In genomic region chr13:58148256-58148831, GRCm38 (mm10) we compare ENCODE assay signal across 8 mouse cellular contexts. TPM values are rescaled to one million over a fixed set of nuclear protein-coding genes. Genes with fewer than 3 reads are reported as not detected.
A peak's percentile ranks its signal among the peaks of the same experiment; 100 is the strongest.
DNase-seq lines count a peak whose midpoint lies in the region; ATAC-seq and TF ChIP-seq lines count a peak whose summit lies in the region.

No protein-coding gene starts in this region.

- no peaks in the 10 kb centered on the region for H3K27me3 ChIP-seq in forebrain, postnatal 0 days (ENCODE audit: insufficient read depth, low read length)
- H3K27me3 ChIP-seq in liver, embryonic 14.5 days (ENCODE audit: control insufficient read depth, insufficient read depth, low read length), result no peaks in the 10 kb centered on the region; the same call in 1 of the 2 replicates

- TF ChIP-seq CTCF in forebrain, postnatal 0 days (IDR thresholded peaks at IDR 0.05; ENCODE audit: low read depth), result no peak
- no peak for TF ChIP-seq CTCF in liver, embryonic 14.5 days (IDR thresholded peaks at IDR 0.05; ENCODE audit: low read depth)

- H3K4me2 ChIP-seq in forebrain, postnatal 0 days (ENCODE audit: low read depth), result peak overlapping the region; percentile 60
- peak overlapping the region; percentile 83 for H3K4me2 ChIP-seq in liver, embryonic 14.5 days (ENCODE audit: low read depth)

- ATAC-seq in forebrain, postnatal 0 days, result peak; percentile 94
- ATAC-seq in inflammation-experienced regulatory T-cells, adult 6 months, result peak; percentile 35
- peak; percentile 93 for ATAC-seq in liver, embryonic 14.5 days (ENCODE audit: insufficient read depth)
- ATAC-seq in neutrophil, adult 5-6 weeks (ENCODE audit: extremely low read depth, insufficient number of reproducible peaks, low FRiP score, poor library complexity, severe bottlenecking), result peak; percentile 9; the same call in 1 of the 2 replicates

- H3K9me3 ChIP-seq in forebrain, postnatal 0 days (ENCODE audit: low read length), result no peaks in the 10 kb centered on the region
- H3K9me3 ChIP-seq in liver, embryonic 14.5 days (ENCODE audit: control insufficient read depth, low read length), result no peaks in the 10 kb centered on the region

- peak overlapping the region; percentile 29 for H3K4me3 ChIP-seq in forebrain, postnatal 0 days (ENCODE audit: low read depth, low read length)
- peak overlapping the region; percentile 45 to 60 for H3K4me3 ChIP-seq in liver, embryonic 14.5 days (ENCODE audit: insufficient read depth in 1 of 2, low read depth in 2 of 2, low read length in 2 of 2)

- H3K4me1 ChIP-seq in forebrain, postnatal 0 days (ENCODE audit: insufficient read depth), result no peaks in the 10 kb centered on the region
- H3K4me1 ChIP-seq in liver, embryonic 14.5 days (replicated peaks; ENCODE audit: control insufficient read depth in 2 of 2, insufficient read depth in 2 of 2, low read length in 1 of 2), result peaks cover 0 to 8% of the 10 kb centered on the region in 2 experiments; a peak in 1 of 4 replicates

- no peak for TF ChIP-seq EP300 in liver, embryonic 14.5 days (IDR thresholded peaks at IDR 0.05; ENCODE audit: low read depth)

- H3K36me3 ChIP-seq in forebrain, postnatal 0 days (ENCODE audit: insufficient read depth), result no peaks in the 10 kb centered on the region
- H3K36me3 ChIP-seq in liver, embryonic 14.5 days (replicated peaks; ENCODE audit: control insufficient read depth, insufficient read depth, low read depth), result no peaks in the 10 kb centered on the region

- H3K9ac ChIP-seq in forebrain, postnatal 0 days, result 0 out of 2 replicates have a peak overlapping the region, but pooled peaks have one; percentile 14
- peak overlapping the region; percentile 38 for H3K9ac ChIP-seq in liver, embryonic 14.5 days (replicated peaks)

- H3K27ac ChIP-seq in forebrain, postnatal 0 days (ENCODE audit: low read depth, low read length), result no peak overlapping the region
- peak overlapping the region; percentile 34 for H3K27ac ChIP-seq in liver, embryonic 14.5 days

- under 1% methylated on average over 17 of the region's 17 CpGs for WGBS in forebrain, postnatal 0 days
- WGBS in liver, embryonic 14.5 days (ENCODE audit: insufficient replicate concordance), result 1% methylated on average over 17 of the region's 17 CpGs

- peak; percentile 27 for DNase-seq in urinary bladder, postnatal 25 days (ENCODE audit: low spot score)
- no peak for DNase-seq in urinary bladder, postnatal 10 days (ENCODE audit: low spot score)
- DNase-seq in cerebellum, adult 9-10 months, result peak; percentile 59
- peak; percentile 87 for DNase-seq in forebrain, postnatal 0 days
- DNase-seq in liver, embryonic 14.5 days (ENCODE audit: low read depth in 3 of 3, low spot score in 3 of 3), result peak; percentile 63 to 74 (median 67)
- DNase-seq in layer of hippocampus, adult 11-12 months (ENCODE audit: low spot score), result no peak

RNA-seq across cellular contexts. Expression of gene Idnk, which starts 9.1 kb away (rescaled TPM):
- 20.0 and 26.0 TPM in 2 replicates for total RNA-seq in forebrain, postnatal 0 days (2014; rRNA removed)
- polyA plus RNA-seq in forebrain, postnatal 0 days (2015; fragmentation: Nextera tagmentation; extraction: Ambion mirVana), result 46.9 and 49.9 TPM in 2 replicates
- 100 to 1,000 TPM; 204 to 343 (median 284) TPM for polyA plus RNA-seq in inflammation-experienced regulatory T-cells, adult 6 months (2017; shearing (Covaris generic))
- polyA plus RNA-seq in liver, embryonic 14.5 days (2012; rRNA removed), result 5.8 and 6.9 TPM in 2 replicates
- polyA plus RNA-seq in liver, embryonic 14.5 days (2014; fragmentation: Nextera tagmentation; extraction: Ambion mirVana), result 17.7 and 18.3 TPM in 2 replicates
- total RNA-seq in neutrophil, adult 5-6 weeks (2017), result 85.7 and 88.8 TPM in 2 replicates

RNA-seq across cellular contexts. Expression of gene Hnrnpa0, which starts 20.0 kb away (rescaled TPM):
- 197 and 234 TPM in 2 replicates for total RNA-seq in forebrain, postnatal 0 days (2014; rRNA removed)
- polyA plus RNA-seq in forebrain, postnatal 0 days (2015; fragmentation: Nextera tagmentation; extraction: Ambion mirVana), result 76.5 and 86.6 TPM in 2 replicates
- polyA plus RNA-seq in inflammation-experienced regulatory T-cells, adult 6 months (2017; shearing (Covaris generic)), result 10 to 100 TPM; 20.9 to 25.6 (median 24.0) TPM
- 44.1 and 62.9 TPM in 2 replicates for polyA plus RNA-seq in liver, embryonic 14.5 days (2012; rRNA removed)
- 9.7 and 10.5 TPM in 2 replicates for polyA plus RNA-seq in liver, embryonic 14.5 days (2014; fragmentation: Nextera tagmentation; extraction: Ambion mirVana)
- total RNA-seq in neutrophil, adult 5-6 weeks (2017), result 50.7 and 55.9 TPM in 2 replicates

RNA-seq across cellular contexts. Expression of gene Klhl3, which starts 35.0 kb away (rescaled TPM):
- 11.9 and 12.2 TPM in 2 replicates for total RNA-seq in forebrain, postnatal 0 days (2014; rRNA removed)
- 7.6 and 12.6 TPM in 2 replicates for polyA plus RNA-seq in forebrain, postnatal 0 days (2015; fragmentation: Nextera tagmentation; extraction: Ambion mirVana)
- 10 to 100 TPM in 2 of 3 experiments, 1 to 10 TPM in 1; 4.3 to 14.9 (median 14.6) TPM for polyA plus RNA-seq in inflammation-experienced regulatory T-cells, adult 6 months (2017; shearing (Covaris generic))
- 0.42 and 0.44 TPM in 2 replicates for polyA plus RNA-seq in liver, embryonic 14.5 days (2012; rRNA removed)
- 0.51 and 0.63 TPM in 2 replicates for polyA plus RNA-seq in liver, embryonic 14.5 days (2014; fragmentation: Nextera tagmentation; extraction: Ambion mirVana)
- 0.47 and 0.49 TPM in 2 replicates for total RNA-seq in neutrophil, adult 5-6 weeks (2017)

Comparison
In these comparisons a context has a peak if more than half of its experiments do, and no peak if none do; other contexts are left out.
1. DNase-seq: peak in urinary bladder, postnatal 25 days (single experiment), cerebellum, adult 9-10 months (single experiment), forebrain, postnatal 0 days (single experiment) and liver, embryonic 14.5 days (3 of 3); none in urinary bladder, postnatal 10 days (single experiment) and layer of hippocampus, adult 11-12 months (single experiment).
2. ATAC-seq: peak in every context shown above with its lines; median percentile 94 in forebrain, postnatal 0 days; 93 in liver, embryonic 14.5 days; 35 in inflammation-experienced regulatory T-cells, adult 6 months; 9 in neutrophil, adult 5-6 weeks.